Mouse (Mus musculus) embryonic stem cell, embryonic (primary cell): ENCODE measurements around the gene Unc119b.

Source experiments
- CTCF ChIA-PET, 4 experiments: fragments of 300-600 bp in 2 of 4; fragments of 350-600 bp in 2 of 4; sonication (Branson Sonifier 250); formaldehyde crosslinking; loops; one replicate each; lab custom pipeline; 2022; ENCODE audit warnings: inconsistent platforms in 2 of 4; lab: Charles Lee
- POLR2A ChIA-PET, 4 experiments: fragments of 300-600 bp in 2 of 4; fragments of 350-600 bp in 2 of 4; sonication (Branson Sonifier 250); formaldehyde crosslinking; loops; one replicate each; lab custom pipeline; 2022; ENCODE audit warnings: antibody characterized with exemption in 4 of 4, inconsistent platforms in 1 of 4; lab: Charles Lee

The Unc119b gene

DNA sequence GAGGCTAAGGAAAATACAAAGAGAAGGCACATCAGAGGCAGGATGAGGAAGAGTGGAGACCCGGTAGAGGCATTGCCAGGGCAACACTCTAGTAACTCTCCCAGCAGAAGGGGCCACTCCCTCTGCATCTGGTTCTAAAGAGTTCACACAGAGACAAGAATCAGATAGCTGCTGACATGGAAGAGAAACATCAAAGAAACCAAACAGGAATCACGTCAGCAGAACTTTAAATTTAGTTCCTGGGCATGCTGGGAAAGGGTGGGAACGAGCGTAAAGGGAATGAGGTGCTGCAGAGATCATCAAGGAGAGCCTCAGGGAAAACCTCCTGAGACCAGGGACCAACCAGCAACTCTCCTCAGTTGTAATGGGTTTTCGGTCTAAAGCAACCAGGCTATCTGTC lies 16.2 kb upstream of the Unc119b start:
- ChIA-PET POLR2A (interaction anchor here in 3 of 4 experiments (0.5 to 14.5 kb wide), 30 partner anchors 8 to 373 kb away, joined by 3 to 367 read pairs (median 6); partner anchors contain the start of genes Unc119b (in 3 of the 3), Acads (in 2 of the 3), Dynll1 (in 1 of the 3) and Mlec (in 1 of the 3)), CTCF (interaction anchor here (0.5 to 4.3 kb wide), 12 partner anchors 10 to 172 kb away, joined by 3 to 25 read pairs (median 4); partner anchors contain the start of gene Unc119b (in 2 of the 4))

GRCm38 (mm10) chr5:115149675-115150459 lies 15.1 kb upstream of the Unc119b start:
- ChIA-PET POLR2A (interaction anchor here in 3 of 4 experiments (0.6 to 14.5 kb wide), 16 partner anchors 9 to 446 kb away, joined by 3 to 367 read pairs (median 8); partner anchors contain the start of genes Unc119b (in 3 of the 3), Acads (in 2 of the 3), Mlec (in 2 of the 3) and Rnf10 (in 1 of the 3)), CTCF (interaction anchor here in 3 of 4 experiments (0.6 to 4.3 kb wide), 8 partner anchors 8 to 421 kb away, joined by 3 to 25 read pairs (median 4); partner anchors contain the start of genes Mlec (in 1 of the 3) and Unc119b (in 1 of the 3))

GRCm38 (mm10) chr5:115148872-115149271 lies 14.1 kb upstream of the Unc119b start:
- POLR2A ChIA-PET: interaction anchor here in 3 of 4 experiments (0.6 to 20.5 kb wide), 11 partner anchors 8 to 447 kb away, joined by 3 to 367 read pairs (median 5); partner anchors contain the start of genes Mlec (in 2 of the 3), Acads (in 1 of the 3), Rnf10 (in 1 of the 3) and Unc119b (in 1 of the 3)
- CTCF ChIA-PET: interaction anchor here in 3 of 4 experiments (0.6 to 1.2 kb wide), 9 partner anchors 9 to 420 kb away, joined by 3 to 9 read pairs (median 4); partner anchors contain the start of genes Mlec (in 1 of the 3), Pop5 (in 1 of the 3) and Unc119b (in 1 of the 3)

DNA sequence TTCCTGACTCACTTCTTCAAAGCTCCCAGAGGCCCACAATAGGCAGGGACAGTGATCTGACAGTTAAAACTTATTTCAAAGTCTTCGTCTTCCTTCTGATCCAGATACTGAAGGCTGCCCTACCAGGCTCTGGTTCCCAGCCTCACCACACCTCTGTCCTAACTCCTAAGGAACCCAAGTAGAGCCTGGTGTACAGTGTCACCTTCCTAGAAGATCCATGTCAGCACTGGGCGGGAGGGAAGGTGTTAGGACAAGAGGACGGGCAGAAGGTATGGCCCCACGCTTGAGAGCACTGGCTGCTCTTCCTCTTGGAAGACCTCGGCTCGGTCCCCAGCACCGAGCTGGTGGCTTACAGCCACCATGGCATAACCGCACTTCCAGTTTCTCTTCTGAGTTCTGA lies 13.6 kb upstream of the Unc119b start:
- POLR2A ChIA-PET: interaction anchor here in 2 of 4 experiments (1.2 to 20.5 kb wide), 8 partner anchors 8 to 124 kb away, joined by 3 to 367 read pairs (median 8); partner anchors contain the start of genes Mlec (in 2 of the 2), Cabp1 (in 1 of the 2), Rnf10 (in 1 of the 2) and Unc119b (in 1 of the 2)
- CTCF ChIA-PET: interaction anchor here in 3 of 4 experiments (0.6 to 1.2 kb wide), 5 partner anchors 23 to 169 kb away, joined by 3 to 4 read pairs (median 3); partner anchors contain the start of gene Pop5 (in 1 of the 3)

DNA sequence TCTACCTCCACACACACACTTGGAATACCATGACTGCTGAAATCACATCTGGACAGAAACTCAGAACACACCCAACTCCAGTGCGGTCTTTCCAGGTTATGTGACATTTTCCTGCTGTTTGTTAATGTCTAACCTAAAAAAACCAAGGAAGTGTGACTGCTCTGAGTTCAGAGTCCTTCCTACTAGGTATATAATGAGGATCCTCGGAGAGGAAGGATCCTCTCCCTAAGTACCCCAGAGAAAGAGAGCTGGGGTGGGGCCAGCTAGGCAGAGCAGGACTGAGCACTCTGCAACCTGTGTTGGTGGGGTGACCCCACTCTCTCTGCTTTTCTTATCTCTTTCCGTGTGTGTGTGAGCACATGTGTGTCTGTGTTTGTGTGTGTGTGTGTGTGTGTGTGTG lies 12.6 kb upstream of the Unc119b start:
- CTCF ChIA-PET: interaction anchor here in 2 of 4 experiments (0.5 to 0.8 kb wide), 4 partner anchors 12 to 362 kb away, joined by 3 to 11 read pairs (median 3); partner anchors contain the start of gene Unc119b (in 1 of the 2)

GRCm38 (mm10) chr5:115146747-115147130 lies 12.0 kb upstream of the Unc119b start:
- ChIA-PET CTCF (interaction anchor here in 3 of 4 experiments (1.5 to 2.7 kb wide), 3 partner anchors 11 to 22 kb away, joined by 3 to 14 read pairs (median 6); partner anchors contain the start of gene Unc119b (in 1 of the 3)), POLR2A (interaction anchor here (0.6 to 20.5 kb wide), 19 partner anchors 10 to 168 kb away, joined by 3 to 367 read pairs (median 5); partner anchors contain the start of genes Unc119b (in 3 of the 4) and Mlec (in 2 of the 4))

More for the DNA sequence above, 12.6 kb upstream of the Unc119b start:
- POLR2A ChIA-PET: interaction anchor here in 3 of 4 experiments (0.7 to 20.5 kb wide), 10 partner anchors 9 to 179 kb away, joined by 3 to 367 read pairs (median 17); partner anchors contain the start of genes Mlec (in 2 of the 3), Unc119b (in 2 of the 3) and Cabp1 (in 1 of the 3)

GRCm38 (mm10) chr5:115145976-115146746 lies 11.4 kb upstream of the Unc119b start:
- ChIA-PET POLR2A (interaction anchor here (0.6 to 20.5 kb wide), 45 partner anchors 9 to 418 kb away, joined by 3 to 367 read pairs (median 4); partner anchors contain the start of genes Unc119b (in 4 of the 4), Acads (in 3 of the 4), Mlec (in 3 of the 4) and 2210016L21Rik (in 1 of the 4)), CTCF (interaction anchor here (0.5 to 2.7 kb wide), 13 partner anchors 10 to 167 kb away, joined by 3 to 14 read pairs (median 4); partner anchors contain the start of gene Unc119b (in 1 of the 4))

DNA sequence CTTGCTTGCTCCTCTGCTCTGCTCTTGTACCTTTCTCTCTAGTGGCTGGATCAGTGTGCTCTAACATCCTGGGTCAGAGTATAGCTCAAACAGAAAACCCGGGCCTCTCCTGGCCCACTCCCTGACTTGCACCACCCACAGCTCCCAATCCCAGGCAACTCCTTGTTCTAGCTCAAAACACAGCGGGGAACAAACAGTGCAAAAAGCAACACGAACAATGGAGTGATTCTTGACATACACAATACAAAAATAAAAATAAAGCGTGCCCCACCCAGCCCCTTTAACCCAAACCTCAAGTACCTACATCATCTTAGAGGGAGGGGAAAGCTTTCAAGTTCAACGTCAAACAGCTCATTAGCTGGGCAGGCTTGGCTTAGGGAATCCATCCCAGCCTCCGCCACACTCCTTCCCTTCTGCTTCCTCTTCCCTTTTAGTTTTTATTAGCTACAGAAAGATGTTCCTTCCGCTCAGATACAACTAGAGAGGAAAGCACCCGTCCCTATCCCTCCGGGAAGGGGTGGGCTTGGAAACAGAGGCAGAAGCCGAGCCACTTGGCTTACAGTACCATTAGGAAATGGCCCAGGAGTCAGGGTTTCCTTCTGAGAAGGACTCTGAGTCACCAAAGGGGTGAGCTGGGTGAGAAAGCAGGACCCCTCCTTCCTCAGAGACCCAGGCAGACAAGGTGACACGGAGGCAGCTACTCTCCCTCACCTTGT lies 10.6 kb upstream of the Unc119b start:
- POLR2A ChIA-PET: interaction anchor here (0.5 to 20.5 kb wide), 60 partner anchors 10 to 418 kb away, joined by 3 to 367 read pairs (median 4); partner anchors contain the start of genes Mlec (in 4 of the 4), Unc119b (in 4 of the 4), Acads (in 3 of the 4) and 2210016L21Rik (in 1 of the 4)
- CTCF ChIA-PET: interaction anchor here (0.6 to 2.7 kb wide), 15 partner anchors 10 to 166 kb away, joined by 3 to 14 read pairs (median 4); partner anchors contain the start of gene Unc119b (in 1 of the 4)

- POLR2A ChIA-PET: interaction anchor here (0.7 to 20.5 kb wide), 39 partner anchors 9 to 419 kb away, joined by 3 to 367 read pairs (median 4); partner anchors contain the start of genes Mlec (in 3 of the 4), Unc119b (in 3 of the 4), Acads (in 2 of the 4) and Dynll1 (in 1 of the 4)
- CTCF ChIA-PET: interaction anchor here in 3 of 4 experiments (0.6 to 2.7 kb wide), 12 partner anchors 9 to 165 kb away, joined by 3 to 14 read pairs (median 4); partner anchors contain the start of gene Unc119b (in 1 of the 3)
These were observed 9.7 kb upstream of the Unc119b start for GRCm38 (mm10) chr5:115144471-115144870.

DNA sequence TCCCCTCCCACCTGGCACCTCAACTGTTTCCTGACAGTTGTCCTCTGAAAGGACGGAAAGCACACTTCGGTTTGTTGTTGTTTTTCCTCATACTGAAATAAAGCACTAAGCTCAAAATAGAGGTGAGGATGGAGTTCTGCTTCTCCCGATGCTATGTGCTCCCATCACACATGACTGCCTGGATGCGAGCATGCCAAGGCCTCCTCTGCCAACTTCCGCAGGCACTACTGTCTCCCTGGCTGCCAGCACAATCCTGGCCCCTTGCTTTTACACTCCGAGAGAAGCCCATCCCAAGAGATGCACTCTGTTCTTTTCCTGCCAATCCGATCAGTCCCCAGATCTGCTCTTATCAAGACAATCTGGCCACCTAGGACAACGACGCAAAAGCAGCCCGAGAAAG lies 8.8 kb upstream of the Unc119b start:
- POLR2A ChIA-PET: interaction anchor here (1.0 to 20.5 kb wide), 17 partner anchors 8 to 335 kb away, joined by 3 to 367 read pairs (median 6); partner anchors contain the start of genes Unc119b (in 3 of the 4), Mlec (in 2 of the 4), Acads (in 1 of the 4) and Dynll1 (in 1 of the 4)
- CTCF ChIA-PET: no interaction called here

- ChIA-PET CTCF (interaction anchor here in 2 of 4 experiments (0.8 to 1.3 kb wide), 4 partner anchors 10 to 32 kb away, joined by 3 to 4 read pairs (median 4); no protein-coding TSS in a partner anchor), POLR2A (interaction anchor here (0.7 to 20.5 kb wide), 23 partner anchors 7 to 159 kb away, joined by 3 to 367 read pairs (median 5); partner anchors contain the start of genes Mlec (in 3 of the 4), Unc119b (in 2 of the 4), Acads (in 1 of the 4) and Dynll1 (in 1 of the 4))
These were observed 7.5 kb upstream of the Unc119b start for GRCm38 (mm10) chr5:115142166-115142697.

DNA sequence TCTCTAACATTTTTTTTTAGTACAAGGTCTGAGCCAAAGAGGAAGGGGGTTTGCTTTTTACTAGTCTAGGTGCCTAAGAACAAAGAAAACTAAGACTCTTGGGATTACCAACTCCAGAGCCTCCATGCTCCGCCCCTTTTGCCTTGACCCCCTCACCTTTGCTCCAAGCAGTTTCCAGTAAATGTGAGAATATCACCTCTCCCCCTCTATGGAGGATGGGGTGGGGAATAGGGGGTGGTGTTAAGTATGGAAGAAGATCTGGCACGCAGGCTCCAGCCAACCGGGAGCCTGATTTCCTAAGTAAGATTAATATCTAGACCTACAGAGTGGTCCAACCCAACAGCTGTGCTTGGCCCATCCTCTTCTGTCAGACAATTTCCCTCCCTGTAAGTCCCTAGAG lies 6.0 kb upstream of the Unc119b start:
- POLR2A ChIA-PET: interaction anchor here in 3 of 4 experiments (0.8 to 20.5 kb wide), 8 partner anchors 11 to 63 kb away, joined by 3 to 367 read pairs (median 6); partner anchors contain the start of gene Mlec (in 2 of the 3)

DNA sequence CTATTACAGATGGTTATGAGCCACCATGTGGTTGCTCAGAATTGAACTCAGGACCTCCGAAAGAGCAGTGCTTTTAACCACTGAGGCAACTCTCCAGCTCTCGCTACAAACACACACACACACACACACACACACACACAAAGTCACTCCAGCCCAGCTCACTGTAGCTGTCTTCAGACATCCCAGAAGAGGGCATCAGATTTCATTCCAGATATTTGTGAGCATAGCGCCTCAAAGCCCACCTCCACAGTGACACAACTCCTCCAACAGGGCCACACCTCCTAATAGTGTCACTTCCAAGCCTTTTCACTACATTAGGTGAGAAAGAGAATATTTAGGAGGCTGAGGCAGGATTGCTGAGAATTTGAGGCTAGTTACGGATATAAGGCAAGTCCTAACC lies 4.3 kb upstream of the Unc119b start:
- CTCF ChIA-PET: interaction anchor here in 1 of 4 experiments (0.6 kb wide), 1 partner anchor 50 kb away, joined by 3 read pairs; no protein-coding TSS in a partner anchor
- POLR2A ChIA-PET: interaction anchor here in 3 of 4 experiments (0.6 to 20.5 kb wide), 6 partner anchors 14 to 97 kb away, joined by 3 to 367 read pairs (median 6); partner anchors contain the start of gene Mlec (in 2 of the 3)

More for the DNA sequence above, 6.0 kb upstream of the Unc119b start:
- CTCF ChIA-PET: no interaction called here

GRCm38 (mm10) chr5:115133358-115134066 lies 1.3 kb downstream of the Unc119b start:
- ChIA-PET CTCF (interaction anchor here in 3 of 4 experiments (0.7 to 2.8 kb wide), 4 partner anchors 8 to 33 kb away, joined by 3 to 13 read pairs (median 9); no protein-coding TSS in a partner anchor), POLR2A (interaction anchor here in 3 of 4 experiments (0.6 to 20.5 kb wide), 24 partner anchors 8 to 381 kb away, joined by 3 to 367 read pairs (median 8); partner anchors contain the start of genes Acads (in 2 of the 3) and Mlec (in 2 of the 3))
